Mouse (Mus musculus) hindbrain, postnatal 0 days (tissue): ENCODE measurements around the gene Rab26. TPM values are rescaled to one million over a fixed set of nuclear protein-coding genes. Genes with fewer than 3 reads are reported as not detected.

Source experiments
- ATAC-seq: fragments of 200-750 bp; cut with Nextera tagmentation; 2 replicates; pipeline ENCODE4 v1.8.0; 2017; ENCODE audit warnings: mild to moderate bottlenecking, moderate TSS enrichment, moderate library complexity
- DNase-seq: peaks from one replicate; pipeline ENCODE4 v3.0.0-alpha.2; 2015; ENCODE audit warnings: low spot score
- H3K27ac ChIP-seq: fragments of 300-500 bp; sonication (generic); 2 replicates; pipeline ENCODE4 v1.5.1; 2014; ENCODE audit warnings: mild to moderate bottlenecking
- H3K27me3 ChIP-seq: fragments of 300-500 bp; sonication (generic); 2 replicates; pipeline ENCODE4 v1.6.1; 2014; ENCODE audit warnings: low read length, mixed read lengths; ENCODE audit not compliant: insufficient read depth
- H3K36me3 ChIP-seq: fragments of 300-500 bp; sonication (generic); 2 replicates; pipeline ENCODE4 v1.6.1; 2014; ENCODE audit warnings: low read length, mixed read lengths; ENCODE audit not compliant: insufficient read depth
- H3K4me1 ChIP-seq: fragments of 300-500 bp; sonication (generic); 2 replicates; pipeline ENCODE4 v1.6.1; 2014; ENCODE audit warnings: antibody characterized with exemption, low read length, mixed read lengths; ENCODE audit not compliant: insufficient read depth
- H3K4me2 ChIP-seq: fragments of 300-500 bp; sonication (generic); 2 replicates; pipeline ENCODE4 v1.6.1; 2014; ENCODE audit warnings: low read depth, mild to moderate bottlenecking, low read length, moderate library complexity, mixed read lengths
- H3K4me3 ChIP-seq: fragments of 300-500 bp; sonication (generic); 2 replicates; pipeline ENCODE4 v1.5.1; 2014; ENCODE audit warnings: low read length
- H3K9ac ChIP-seq: fragments of 300-500 bp; sonication (generic); replicated peaks from 2 replicates; pipeline ENCODE4 v1.6.1; 2014; ENCODE audit warnings: mild to moderate bottlenecking, low read length, moderate library complexity, mixed read lengths
- H3K9me3 ChIP-seq: fragments of 300-500 bp; sonication (generic); 2 replicates; pipeline ENCODE4 v1.6.1; 2016; ENCODE audit warnings: low read length, mixed read lengths
- CTCF ChIP-seq: IDR thresholded peaks from 2 replicates; pipeline ENCODE4 v1.5.1; 2016; ENCODE audit warnings: antibody characterized with exemption, control low read depth, low read depth
- WGBS: fragments of 180-500 bp; shearing (Covaris S2); extraction: QIAGEN DNeasy Blood & Tissue Kit; methylation state at CpG from one replicate; pipeline ENCODE4 v1.1.7; 2014; 5-methylcytosine and 5-hydroxymethylcytosine counted together
- polyA plus RNA-seq: library from polyadenylated mRNA; unstranded; fragments of >200 nt; fragmentation: Nextera tagmentation; extraction: Ambion mirVana; gene quantifications from 2 replicates; pipeline ENCODE4 v1.2.1, GENCODE M21; 2015
- total RNA-seq: library from RNA; depleted of rRNA; stranded (reverse); fragments of >200 nt; gene quantifications from 2 replicates; pipeline ENCODE4 v1.2.3, GENCODE M21; 2014

Rab26 gene
- total and polyA plus RNA-seq, 2 experiments from 2014 or later = 4.0 to 10.6 TPM

- Histone ChIP-seq H3K27ac (peak overlapping the region; percentile 2; the same call in 1 of the 2 replicates), H3K4me2 (peak overlapping the region; percentile 90), H3K36me3 (no peaks in the 10 kb centered on the region), H3K9me3 (no peaks in the 10 kb centered on the region), H3K4me1 (peaks cover 31% of the 10 kb centered on the region), H3K27me3 (no peaks in the 10 kb centered on the region), H3K9ac (peak overlapping the region; percentile 71; the same call in 1 of the 2 replicates), H3K4me3 (no peak overlapping the region)
- ATAC-seq = no peak
- DNase-seq = no peak
- WGBS = 33% methylated on average over 8 of the region's 8 CpGs
- TF ChIP-seq CTCF = peak; percentile 62
Measured at GRCm38 (mm10) chr17:24530361-24531050, 3.5 kb downstream of the Rab26 start.

- no peaks in the 10 kb centered on the region for H3K36me3 ChIP-seq
- H3K9me3 ChIP-seq = no peaks in the 10 kb centered on the region
- no peak for DNase-seq
- H3K4me3 ChIP-seq = peak overlapping the region; percentile 60
- peak overlapping the region; percentile 90 for H3K4me2 ChIP-seq
- peak overlapping the region; percentile 71 for H3K9ac ChIP-seq
- peaks cover 31% of the 10 kb centered on the region for H3K4me1 ChIP-seq
- no peak for TF ChIP-seq CTCF
- H3K27ac ChIP-seq = peak overlapping the region; percentile 2; the same call in 1 of the 2 replicates
- 29% methylated on average over 5 of the region's 5 CpGs for WGBS
- no peak for ATAC-seq
- no peaks in the 10 kb centered on the region for H3K27me3 ChIP-seq
Measured at GRCm38 (mm10) chr17:24529883-24530282, 4.1 kb downstream of the Rab26 start.

- DNase-seq (peak; percentile 83), ATAC-seq (no peak)
- Histone ChIP-seq H3K4me1 (peaks cover 31% of the 10 kb centered on the region), H3K9ac (peak overlapping the region; percentile 71), H3K27me3 (no peaks in the 10 kb centered on the region), H3K27ac (peak overlapping the region; percentile 82; the same call in 1 of the 2 replicates), H3K4me3 (peak overlapping the region; percentile 60), H3K4me2 (peak overlapping the region; percentile 90), H3K36me3 (no peaks in the 10 kb centered on the region), H3K9me3 (no peaks in the 10 kb centered on the region)
- TF ChIP-seq CTCF = peak; percentile 93
- WGBS = under 1% methylated on average over 4 of the region's 4 CpGs
Measured at GRCm38 (mm10) chr17:24529007-24529451, 5.0 kb downstream of the Rab26 start.

- no peaks in the 10 kb centered on the region for H3K27me3 ChIP-seq
- peak overlapping the region; percentile 60 for H3K4me3 ChIP-seq
- WGBS = 1% methylated on average over 8 of the region's 8 CpGs
- H3K36me3 ChIP-seq = no peaks in the 10 kb centered on the region
- DNase-seq (no peak), ATAC-seq (no peak)
- peak overlapping the region; percentile 90 for H3K4me2 ChIP-seq
- peak overlapping the region; percentile 71 for H3K9ac ChIP-seq
- peaks cover 31% of the 10 kb centered on the region for H3K4me1 ChIP-seq
- no peaks in the 10 kb centered on the region for H3K9me3 ChIP-seq
- peak overlapping the region; percentile 82 for H3K27ac ChIP-seq
- no peak for TF ChIP-seq CTCF
Measured at GRCm38 (mm10) chr17:24528560-24528918, 5.5 kb downstream of the Rab26 start.

GRCm38 (mm10) chr17:24527723-24528559 is 6.1 kb downstream of the Rab26 start, which contains the start of gene Traf7:
TSS of gene Traf7 (minus strand) at chr17:24527938.
- WGBS = under 1% methylated on average over 40 of the region's 40 CpGs
- H3K4me1 ChIP-seq = peaks cover 25% of the 10 kb centered on the region
- no peaks in the 10 kb centered on the region for H3K36me3 ChIP-seq

GRCm38 (mm10) chr17:24527315-24527714 is 6.7 kb downstream of the Rab26 start:
- no peak for ATAC-seq
- under 1% methylated on average over 19 of the region's 19 CpGs for WGBS
- TF ChIP-seq CTCF = no peak; the same call in 1 of the 2 replicates
- no peaks in the 10 kb centered on the region for H3K27me3 ChIP-seq
- peak overlapping the region; percentile 69 for H3K4me3 ChIP-seq
- peak overlapping the region; percentile 73 for H3K9ac ChIP-seq
- no peaks in the 10 kb centered on the region for H3K9me3 ChIP-seq
- H3K4me1 ChIP-seq = peaks cover 19% of the 10 kb centered on the region
- H3K36me3 ChIP-seq = no peaks in the 10 kb centered on the region
- peak overlapping the region; percentile 81 for H3K4me2 ChIP-seq
- DNase-seq = no peak
- H3K27ac ChIP-seq = peak overlapping the region; percentile 72

More at GRCm38 (mm10) chr17:24527723-24528559, 6.1 kb downstream of the Rab26 start, which contains the start of gene Traf7:
- H3K27me3 ChIP-seq = no peaks in the 10 kb centered on the region
- peak within 1 kb of the TSS; percentile 90 for H3K4me2 ChIP-seq
- peak; percentile 99 for DNase-seq
- TF ChIP-seq CTCF = no peak
- H3K9ac ChIP-seq = peak within 1 kb of the TSS; percentile 73
- peak within 1 kb of the TSS; percentile 69 for H3K4me3 ChIP-seq
- ATAC-seq = peak; percentile 98
- H3K9me3 ChIP-seq = no peaks in the 10 kb centered on the region
- H3K27ac ChIP-seq = peak within 1 kb of the TSS; percentile 82
